Mouse (Mus musculus) mature B cell (primary cell): Measurements from ENCODE around the gene Noto.

Source experiments
- in situ Hi-C: fragments of 300-500 bp; cut with MboI; formaldehyde crosslinking; loops from 2 replicates; pipeline ENCODE4 v1.14.3; 2019

Gene Noto

GRCm38 (mm10) chr6:85423836-85424379 lies at the start of gene Noto:
Noto (plus strand) TSS chr6:85423886.
- in situ Hi-C loops: no loop called here

GRCm38 (mm10) chr6:85373951-85374733 lies 49.5 kb upstream of the Noto start, which contains the start of gene Rab11fip5:
Rab11fip5 (minus strand) TSS chr6:85374634.
- in situ Hi-C loops: no loop called here

DNA sequence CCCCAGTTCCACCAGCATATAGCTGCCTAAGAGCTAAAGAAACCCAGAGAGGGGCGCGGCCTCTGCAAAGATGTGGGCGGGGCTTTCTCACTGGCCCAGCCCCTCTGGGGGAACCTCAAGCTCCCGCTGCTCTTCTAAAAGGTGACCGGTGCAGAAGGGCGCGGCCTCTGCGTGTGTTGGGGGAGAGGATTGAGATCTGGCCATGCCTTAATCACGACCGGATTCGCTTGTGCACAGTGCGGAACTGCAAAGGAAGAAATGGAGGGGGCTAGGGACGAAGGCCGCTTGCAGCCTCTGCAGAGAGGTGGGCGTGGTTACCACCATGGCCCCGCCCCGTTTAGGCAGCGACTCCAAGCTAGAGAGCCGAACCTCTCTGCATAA lies 49.0 kb upstream of the Noto start:
- in situ Hi-C loops: no loop called here

- in situ Hi-C loops: no loop called here
These were observed 46.5 kb upstream of the Noto start for GRCm38 (mm10) chr6:85377066-85377734.

DNA sequence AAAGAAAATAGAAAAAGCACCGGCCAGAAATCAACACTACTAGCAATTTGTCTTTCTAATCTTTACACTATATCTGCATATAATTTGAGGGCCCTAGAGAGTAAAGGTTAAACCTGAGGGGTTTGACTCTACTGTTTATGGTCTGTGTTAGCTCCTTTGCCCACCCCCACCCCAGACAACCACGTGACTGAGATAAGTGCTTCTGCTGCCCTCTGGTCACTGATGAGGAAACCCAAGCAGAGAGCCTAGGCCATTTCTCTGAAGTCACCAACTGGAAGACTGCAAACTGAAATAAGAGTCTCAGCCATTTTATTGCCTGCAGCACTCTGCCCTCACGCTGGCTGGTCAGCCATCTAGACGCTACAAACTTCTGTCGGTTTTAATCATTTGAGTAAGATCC lies 45.8 kb upstream of the Noto start:
- in situ Hi-C loops: no loop called here

DNA sequence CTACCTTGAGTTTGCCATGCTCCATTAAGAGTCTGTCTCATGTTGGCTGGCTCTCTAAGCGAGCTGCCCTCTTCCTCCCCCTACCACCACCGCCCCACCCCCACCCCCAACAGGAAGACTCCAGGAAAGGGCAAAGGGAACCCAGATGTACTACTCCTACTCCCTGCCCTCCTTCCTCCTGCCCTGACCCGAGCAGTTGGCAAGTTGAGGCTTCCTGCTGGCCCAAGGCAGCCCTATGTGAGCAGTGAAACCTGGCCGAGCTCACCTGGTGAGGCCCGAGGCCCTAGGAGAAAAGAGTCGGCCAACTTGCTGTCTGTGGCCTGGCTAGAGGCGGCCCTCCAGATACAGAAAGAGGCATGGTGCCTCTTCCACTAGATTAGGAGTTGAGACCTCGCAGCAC lies 45.1 kb upstream of the Noto start:
- in situ Hi-C loops: no loop called here

- in situ Hi-C loops: no loop called here
These were observed 43.3 kb upstream of the Noto start for GRCm38 (mm10) chr6:85380201-85380900.

DNA sequence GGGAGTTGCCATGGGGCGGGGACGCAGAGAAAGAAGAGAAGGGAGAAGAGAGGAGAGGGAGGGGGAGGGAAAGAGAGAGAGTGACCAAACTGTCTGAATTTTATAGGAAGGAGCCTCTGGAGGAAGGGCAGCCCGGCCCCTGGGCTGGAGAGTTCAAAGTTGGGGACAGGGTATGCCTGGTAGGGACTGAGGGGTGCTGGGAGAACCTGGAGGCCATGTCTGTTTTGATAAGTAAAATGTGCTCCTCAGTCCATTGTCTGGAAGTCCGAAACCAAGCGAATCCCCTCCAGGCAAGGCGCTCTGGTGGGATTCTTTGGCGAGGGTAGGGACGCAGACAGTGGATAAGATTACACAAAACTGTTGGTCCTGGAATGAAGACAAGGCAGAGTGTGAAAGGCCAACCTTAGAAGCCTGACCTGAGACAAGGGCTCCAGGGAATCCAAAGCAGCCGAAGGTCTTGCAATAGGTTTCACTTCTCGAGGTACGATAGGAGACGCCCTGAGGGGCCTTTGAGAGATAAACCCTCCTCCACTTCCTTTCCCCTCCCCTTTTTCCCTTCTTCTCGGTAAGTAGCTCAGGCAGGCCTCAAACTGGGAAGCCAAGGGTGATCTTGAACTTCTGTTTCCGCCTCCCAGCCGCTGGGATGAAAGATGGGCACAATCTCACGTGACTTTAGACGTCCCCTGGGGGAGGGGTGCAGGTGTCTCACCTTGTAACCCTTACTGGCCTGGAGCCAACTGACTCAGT lies 42.6 kb upstream of the Noto start:
- in situ Hi-C loops: no loop called here

DNA sequence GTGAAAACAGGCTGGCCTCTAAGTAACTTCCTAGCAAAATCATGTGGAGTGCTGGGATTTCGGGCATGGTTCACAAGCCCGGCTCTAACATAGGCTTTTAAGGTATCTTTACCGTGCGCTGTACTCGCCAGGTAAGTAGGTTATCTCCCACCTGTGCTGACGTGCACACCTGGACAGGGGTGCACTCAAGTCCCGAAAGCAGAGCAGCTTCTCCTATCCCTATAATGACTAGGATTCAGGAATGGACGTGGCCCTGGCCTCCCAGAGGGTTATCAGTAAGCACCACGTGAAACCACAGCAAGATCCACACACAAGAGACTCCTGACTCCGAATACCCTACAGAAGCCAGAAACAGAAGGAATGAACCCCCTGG lies 42.1 kb upstream of the Noto start:
- in situ Hi-C loops: no loop called here

- in situ Hi-C loops: no loop called here
These were observed 40.9 kb upstream of the Noto start for GRCm38 (mm10) chr6:85382791-85383190.

GRCm38 (mm10) chr6:85388608-85389007 lies 35.1 kb upstream of the Noto start:
- in situ Hi-C loops: no loop called here

DNA sequence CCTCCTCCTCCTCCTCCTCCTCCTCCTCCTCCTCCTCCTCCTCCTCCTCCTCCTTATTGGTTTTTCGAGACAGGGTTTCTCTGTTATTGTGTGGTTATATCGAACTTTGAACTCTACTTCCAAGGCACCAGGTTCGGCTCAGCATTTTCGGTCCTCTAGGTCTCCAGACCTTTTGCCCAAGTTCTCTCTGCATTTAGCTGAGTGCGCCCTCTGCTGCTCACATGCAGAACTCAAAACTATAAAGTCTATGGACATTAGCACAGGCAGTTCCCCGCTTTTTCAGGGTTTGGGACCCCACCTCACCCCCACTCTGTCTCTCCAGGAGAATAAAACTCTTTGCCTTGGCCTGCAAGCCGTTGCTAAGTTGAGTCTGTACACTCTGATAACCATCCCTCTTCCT lies 31.9 kb upstream of the Noto start:
- in situ Hi-C loops: no loop called here

GRCm38 (mm10) chr6:85395360-85395759 lies 28.3 kb upstream of the Noto start:
- in situ Hi-C loops: no loop called here

- in situ Hi-C loops: no loop called here
These were observed 26.5 kb upstream of the Noto start for GRCm38 (mm10) chr6:85397165-85397564.

- in situ Hi-C loops: no loop called here
These were observed 24.0 kb upstream of the Noto start for GRCm38 (mm10) chr6:85399715-85400114.

- in situ Hi-C loops: no loop called here
These were observed 21.1 kb upstream of the Noto start for GRCm38 (mm10) chr6:85402613-85403012.

- in situ Hi-C loops: no loop called here
These were observed 20.6 kb upstream of the Noto start for GRCm38 (mm10) chr6:85403039-85403438.

DNA sequence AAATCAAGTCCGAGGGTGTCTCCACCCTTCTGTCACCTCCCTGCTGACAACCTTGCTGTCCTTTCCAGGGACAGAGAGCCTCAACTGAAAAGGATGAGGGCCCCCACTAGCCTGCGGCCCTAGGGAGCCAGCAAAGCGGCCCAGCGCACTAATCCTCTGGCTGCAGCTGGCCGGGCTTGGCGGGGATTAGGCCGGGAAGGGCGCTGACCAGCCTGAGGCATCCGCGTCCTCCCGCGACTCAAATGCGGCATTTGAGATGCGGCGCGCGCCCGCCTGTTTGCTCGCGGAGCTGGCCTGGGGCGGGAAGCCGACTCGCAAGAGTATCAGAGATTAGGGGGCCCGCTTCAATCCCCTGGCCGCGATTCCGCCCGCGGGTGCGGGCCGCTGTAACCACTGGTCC lies 14.7 kb upstream of the Noto start:
- in situ Hi-C loops: no loop called here

GRCm38 (mm10) chr6:85410771-85411273 lies 12.9 kb upstream of the Noto start:
- in situ Hi-C loops: no loop called here

DNA sequence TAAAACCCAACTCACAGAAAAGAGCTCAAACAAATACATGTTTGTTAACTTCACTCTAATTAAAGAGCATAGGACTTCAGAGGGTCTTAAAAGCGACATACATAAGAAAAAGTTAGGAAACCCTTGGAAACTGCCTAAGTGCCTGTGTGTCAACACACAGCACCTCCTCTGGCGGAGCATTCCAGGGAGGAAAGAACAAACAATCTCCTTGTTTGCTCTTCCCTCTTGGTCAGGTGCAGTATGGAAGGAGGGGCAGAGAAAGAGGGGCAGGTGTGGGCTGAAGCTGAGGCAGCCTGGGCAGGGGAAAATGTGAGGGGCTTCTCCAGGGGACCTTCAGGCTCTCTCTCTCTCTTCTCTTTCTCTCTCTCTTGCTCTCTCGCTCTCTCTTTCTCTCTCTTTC lies 7.9 kb upstream of the Noto start:
- in situ Hi-C loops: no loop called here

DNA sequence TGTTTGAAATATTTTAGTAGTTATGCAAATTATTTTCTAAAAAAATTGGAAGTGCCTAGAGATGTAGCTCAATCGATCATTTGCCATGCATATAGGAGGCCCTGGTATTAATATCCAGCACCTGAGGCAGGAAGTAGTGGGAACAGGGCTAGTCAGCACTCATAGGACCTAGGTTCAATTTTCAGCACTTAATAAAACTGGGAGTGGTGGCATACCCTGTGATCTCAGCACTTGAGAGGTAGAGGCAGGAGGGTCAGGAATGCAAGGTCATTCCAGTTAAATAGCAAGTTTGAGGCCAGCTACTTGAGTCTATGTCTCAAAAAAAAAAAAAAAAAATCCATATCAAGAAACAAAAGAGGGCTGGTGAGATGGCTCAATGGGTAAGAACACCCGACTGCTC lies 4.5 kb upstream of the Noto start:
- in situ Hi-C loops: no loop called here
